Mouse (Mus musculus): ENCODE data around the gene Vmn1r237. TPM values are rescaled to one million over a fixed set of nuclear protein-coding genes. Genes with fewer than 3 reads are reported as not detected.

The Vmn1r237 gene
- total RNA-seq (2017), result not detected in 3 replicates

GRCm38 (mm10) chr17:21311565-21311964, at the start of gene Vmn1r237:
Vmn1r237 (plus strand) TSS chr17:21311865.
- no peak for ATAC-seq (replicated peaks; ENCODE audit: insufficient number of reproducible peaks, low FRiP score, low TSS enrichment, poor library complexity, severe bottlenecking)

- 0 out of 2 replicates have a peak, but pooled peaks have one; percentile 31 for ATAC-seq (replicated peaks; ENCODE audit: insufficient number of reproducible peaks, low FRiP score, low TSS enrichment, poor library complexity, severe bottlenecking)
These were observed 39.6 kb upstream of the Vmn1r237 start for GRCm38 (mm10) chr17:21272103-21272502.

- no peak for ATAC-seq (replicated peaks; ENCODE audit: insufficient number of reproducible peaks, low FRiP score, low TSS enrichment, poor library complexity, severe bottlenecking)
These were observed 29.0 kb upstream of the Vmn1r237 start, which contains the start of gene Vmn1r236 for GRCm38 (mm10) chr17:21282642-21283041. Vmn1r236 (plus strand) TSS chr17:21282942.

- no peak for ATAC-seq (replicated peaks; ENCODE audit: insufficient number of reproducible peaks, low FRiP score, low TSS enrichment, poor library complexity, severe bottlenecking)
These were observed 27.3 kb upstream of the Vmn1r237 start for GRCm38 (mm10) chr17:21284395-21284794.

GRCm38 (mm10) chr17:21289695-21290094, 22.0 kb upstream of the Vmn1r237 start:
- no peak for ATAC-seq (replicated peaks; ENCODE audit: insufficient number of reproducible peaks, low FRiP score, low TSS enrichment, poor library complexity, severe bottlenecking)

Other genes with a start within 250 kb of the Vmn1r237 start
- 0.10 TPM in 1 of 3 replicates, not detected in the others for gene Vmn1r234, start 85.8 kb upstream of the Vmn1r237 start, total RNA-seq (2017)
- not detected in 3 replicates for gene Vmn1r235, start 55.5 kb upstream of the Vmn1r237 start, total RNA-seq (2017)
- gene Vmn1r236, start 28.9 kb upstream of the Vmn1r237 start, total RNA-seq (2017), result not detected in 3 replicates
- 11.9 to 29.1 TPM (median 15.5 TPM) in 3 replicates for gene Zfp677, start 71.9 kb downstream of the Vmn1r237 start, total RNA-seq (2017)
- gene Zfp54, start 111.4 kb downstream of the Vmn1r237 start, total RNA-seq (2017), result 3.5 to 11.0 TPM (median 10.3 TPM) in 3 replicates
- gene Zfp51, start 138.5 kb downstream of the Vmn1r237 start, total RNA-seq (2017), result 26.6 to 33.0 TPM (median 27.2 TPM) in 3 replicates
- gene Zfp53, start 177.1 kb downstream of the Vmn1r237 start, total RNA-seq (2017), result 39.0 to 49.6 TPM (median 42.5 TPM) in 3 replicates
- 49.3 to 103 TPM (median 59.5 TPM) in 3 replicates for gene Zfp52, start 223.7 kb downstream of the Vmn1r237 start, total RNA-seq (2017)